In the genomic region with DNA sequence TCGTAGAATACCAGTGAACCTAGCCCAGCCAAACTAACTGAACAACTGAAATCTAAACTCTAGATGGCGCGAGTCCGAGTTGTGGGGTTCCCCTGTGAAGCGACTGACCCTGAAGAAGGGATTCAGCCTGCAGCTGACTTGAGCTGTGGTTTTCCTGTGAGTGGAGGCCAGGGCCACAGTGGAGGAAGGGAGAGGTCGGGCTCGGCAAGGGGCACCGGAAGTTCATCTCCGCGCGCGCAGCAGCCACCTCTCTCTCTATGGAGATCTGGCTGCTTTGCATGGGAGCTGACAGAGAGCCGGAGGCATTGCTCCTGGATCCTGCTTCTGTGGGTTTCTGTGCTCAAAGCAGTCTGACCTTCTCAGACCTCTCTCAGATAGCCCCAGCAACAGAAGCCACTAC, we compare ENCODE assay signal across 8 mouse cellular contexts. TPM values are rescaled to one million over a fixed set of nuclear protein-coding genes. Genes with fewer than 3 reads are reported as not detected.
DNase-seq lines count a peak whose midpoint lies in the region; ATAC-seq lines count a peak whose summit lies in the region.

No protein-coding gene starts in this region.

- H3K9me3 ChIP-seq in erythroblast, embryonic 14.5 days (ENCODE audit: control insufficient read depth, low read length), result peaks cover 4% of the 10 kb centered on the region; the same call in 1 of the 2 replicates
- H3K9me3 ChIP-seq in embryonic facial prominence, embryonic 10.5 days, result peaks cover 6% of the 10 kb centered on the region; the same call in 1 of the 2 replicates
- H3K9me3 ChIP-seq in megakaryocyte, embryonic 14.5 days, result peaks cover 5% of the 10 kb centered on the region; the same call in 1 of the 2 replicates

- H3K36me3 ChIP-seq in erythroblast, embryonic 14.5 days (ENCODE audit: control insufficient read depth), result no peaks in the 10 kb centered on the region; the same call in 1 of the 2 replicates
- H3K36me3 ChIP-seq in embryonic facial prominence, embryonic 10.5 days (replicated peaks), result no peaks in the 10 kb centered on the region
- H3K36me3 ChIP-seq in megakaryocyte, embryonic 14.5 days (replicated peaks; ENCODE audit: low read length), result peaks cover 49% of the 10 kb centered on the region

- DNase-seq in embryonic facial prominence, embryonic 10.5 days (ENCODE audit: low spot score), result peak; percentile 51
- DNase-seq in heart, postnatal 25 days (ENCODE audit: low spot score), result peak; percentile 70
- DNase-seq in kidney, postnatal 36 days, result peak; percentile 80 to 85
- DNase-seq in spleen, postnatal 4 days (ENCODE audit: low spot score in 2 of 2), result peak; percentile 67 to 81
- no peak for DNase-seq in right cerebral cortex, postnatal 25 days

- H3K4me3 ChIP-seq in erythroblast, embryonic 14.5 days (replicated peaks), result peak overlapping the region; percentile 12
- 0 out of 2 replicates have a peak overlapping the region, but pooled peaks have one; percentile 21 for H3K4me3 ChIP-seq in embryonic facial prominence, embryonic 10.5 days
- H3K4me3 ChIP-seq in megakaryocyte, embryonic 14.5 days (replicated peaks), result peak overlapping the region; percentile 91

- H3K27ac ChIP-seq in embryonic facial prominence, embryonic 10.5 days (replicated peaks), result peak overlapping the region; percentile 78

- WGBS in embryonic facial prominence, embryonic 10.5 days, result 26% methylated on average over 13 of the region's 13 CpGs

- intact Hi-C loops in heart, postnatal 25 days (cut with DNase I), result no loop called here

- peaks cover 5% of the 10 kb centered on the region for H3K27me3 ChIP-seq in erythroblast, embryonic 14.5 days (ENCODE audit: control insufficient read depth)
- H3K27me3 ChIP-seq in embryonic facial prominence, embryonic 10.5 days (replicated peaks; ENCODE audit: low read depth, poor library complexity, severe bottlenecking), result 0 out of 2 replicates have a peak, but pooled peaks cover 3% of the 10 kb centered on the region
- no peaks in the 10 kb centered on the region for H3K27me3 ChIP-seq in megakaryocyte, embryonic 14.5 days (replicated peaks)

- peaks cover 11% of the 10 kb centered on the region for H3K4me1 ChIP-seq in erythroblast, embryonic 14.5 days (ENCODE audit: control insufficient read depth)
- H3K4me1 ChIP-seq in embryonic facial prominence, embryonic 10.5 days, result peaks cover 35% of the 10 kb centered on the region
- peaks cover 88% of the 10 kb centered on the region for H3K4me1 ChIP-seq in megakaryocyte, embryonic 14.5 days

- ATAC-seq in erythroblast, adult 5-6 weeks (replicated peaks; ENCODE audit: low FRiP score, poor library complexity, severe bottlenecking), result no peak

RNA-seq across cellular contexts. Expression of gene Cfap45, which starts 7.6 kb away (rescaled TPM):
- polyA plus RNA-seq in erythroblast, embryonic 14.5 days (2012), result 0.02 TPM in 1 of 2 replicates, not detected in the other
- total RNA-seq in erythroblast, adult 5-6 weeks (2015; ENCODE audit: low replicate concordance), result not detected in 2 replicates
- total RNA-seq in erythroblast, adult 5-6 weeks (2017; ENCODE audit: low replicate concordance), result 0.28 TPM in 1 of 2 replicates, not detected in the other
- 1.3 TPM in 2 replicates for polyA plus RNA-seq in embryonic facial prominence, embryonic 10.5 days (2016; fragmentation: Nextera tagmentation; extraction: Ambion mirVana)
- total RNA-seq in heart, postnatal 25 days (2021), result under 1 TPM; 0.34 to 0.39 TPM
- 0.93 TPM in 1 of 2 replicates, not detected in the other for polyA plus RNA-seq in megakaryocyte, embryonic 14.5 days (2012; ENCODE audit: insufficient read depth, low replicate concordance)

RNA-seq across cellular contexts. Expression of gene Tagln2, which starts 13.1 kb away (rescaled TPM):
- 2.6 and 2.9 TPM in 2 replicates for polyA plus RNA-seq in erythroblast, embryonic 14.5 days (2012)
- total RNA-seq in erythroblast, adult 5-6 weeks (2015; ENCODE audit: low replicate concordance), result 135 and 151 TPM in 2 replicates
- 52.7 and 53.7 TPM in 2 replicates for total RNA-seq in erythroblast, adult 5-6 weeks (2017; ENCODE audit: low replicate concordance)
- 75.1 and 82.5 TPM in 2 replicates for polyA plus RNA-seq in embryonic facial prominence, embryonic 10.5 days (2016; fragmentation: Nextera tagmentation; extraction: Ambion mirVana)
- 10 to 100 TPM; 75.4 to 87.9 TPM for total RNA-seq in heart, postnatal 25 days (2021)
- polyA plus RNA-seq in megakaryocyte, embryonic 14.5 days (2012; ENCODE audit: insufficient read depth, low replicate concordance), result 725 and 2,302 TPM in 2 replicates

RNA-seq across cellular contexts. Expression of gene Igsf9, which starts 31.4 kb away (rescaled TPM):
- not detected in 2 replicates for polyA plus RNA-seq in erythroblast, embryonic 14.5 days (2012)
- not detected in 2 replicates for total RNA-seq in erythroblast, adult 5-6 weeks (2015; ENCODE audit: low replicate concordance)
- total RNA-seq in erythroblast, adult 5-6 weeks (2017; ENCODE audit: low replicate concordance), result not detected in 2 replicates
- polyA plus RNA-seq in embryonic facial prominence, embryonic 10.5 days (2016; fragmentation: Nextera tagmentation; extraction: Ambion mirVana), result 92.8 and 95.9 TPM in 2 replicates
- under 1 TPM; 0.25 to 0.55 TPM for total RNA-seq in heart, postnatal 25 days (2021)
- 0.41 and 0.68 TPM in 2 replicates for polyA plus RNA-seq in megakaryocyte, embryonic 14.5 days (2012; ENCODE audit: insufficient read depth, low replicate concordance)

RNA-seq across cellular contexts. Expression of gene Slamf9, which starts 37.8 kb away (rescaled TPM):
- polyA plus RNA-seq in erythroblast, embryonic 14.5 days (2012), result not detected in 2 replicates
- 4.0 TPM in 1 of 2 replicates, not detected in the other for total RNA-seq in erythroblast, adult 5-6 weeks (2015; ENCODE audit: low replicate concordance)
- 0.70 and 0.77 TPM in 2 replicates for total RNA-seq in erythroblast, adult 5-6 weeks (2017; ENCODE audit: low replicate concordance)
- polyA plus RNA-seq in embryonic facial prominence, embryonic 10.5 days (2016; fragmentation: Nextera tagmentation; extraction: Ambion mirVana), result not detected in 2 replicates
- total RNA-seq in heart, postnatal 25 days (2021), result 1 to 10 TPM; 1.3 TPM
- polyA plus RNA-seq in megakaryocyte, embryonic 14.5 days (2012; ENCODE audit: insufficient read depth, low replicate concordance), result not detected in 2 replicates

RNA-seq across cellular contexts. Expression of gene Vsig8, which starts 42.8 kb away (rescaled TPM):
- not detected in 2 replicates for polyA plus RNA-seq in erythroblast, embryonic 14.5 days (2012)
- not detected in 2 replicates for total RNA-seq in erythroblast, adult 5-6 weeks (2015; ENCODE audit: low replicate concordance)
- not detected in 2 replicates for total RNA-seq in erythroblast, adult 5-6 weeks (2017; ENCODE audit: low replicate concordance)
- polyA plus RNA-seq in embryonic facial prominence, embryonic 10.5 days (2016; fragmentation: Nextera tagmentation; extraction: Ambion mirVana), result 0.12 TPM in 1 of 2 replicates, not detected in the other
- total RNA-seq in heart, postnatal 25 days (2021), result not detected
- polyA plus RNA-seq in megakaryocyte, embryonic 14.5 days (2012; ENCODE audit: insufficient read depth, low replicate concordance), result not detected in 2 replicates

Comparison
In these comparisons a context has a peak if more than half of its experiments do, and no peak if none do; other contexts are left out.
1. H3K4me3 ChIP-seq: peak in every context shown above with its lines; median percentile 91 in megakaryocyte, embryonic 14.5 days; 21 in embryonic facial prominence, embryonic 10.5 days; 12 in erythroblast, embryonic 14.5 days.
2. RNA of gene Igsf9, which starts 31.4 kb away (polyA plus RNA-seq): 92.8 to 95.9 TPM in embryonic facial prominence, embryonic 10.5 days; 0.41 to 0.68 TPM in megakaryocyte, embryonic 14.5 days and not detected in erythroblast, embryonic 14.5 days; every median in the first group is over 10 times any median in the second.